8 mouse cellular contexts compared by ENCODE assay signal in the genomic region with DNA sequence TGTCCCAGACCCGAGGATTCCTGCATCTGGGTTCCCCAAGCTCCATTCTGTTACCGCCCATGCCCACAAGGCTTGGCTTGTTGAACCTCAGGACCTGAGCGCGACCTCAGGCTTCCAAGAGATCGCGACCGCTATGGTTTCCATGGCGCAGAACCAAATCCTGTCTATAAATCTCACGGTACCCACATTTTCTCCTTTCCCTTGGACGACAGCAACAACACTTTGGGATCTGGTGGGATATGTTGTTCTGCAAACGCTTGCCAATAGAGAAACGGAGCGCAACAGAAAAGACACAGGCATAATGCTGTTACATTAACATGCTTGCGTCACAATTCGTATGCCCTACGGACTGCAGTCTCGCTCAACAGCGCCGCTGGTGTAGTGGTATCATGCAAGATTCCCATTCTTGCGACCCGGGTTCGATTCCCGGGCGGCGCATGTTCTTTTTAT. TPM values are rescaled to one million over a fixed set of nuclear protein-coding genes. Genes with fewer than 3 reads are reported as not detected.
DNase-seq lines count a peak whose midpoint lies in the region; ATAC-seq and TF ChIP-seq lines count a peak whose summit lies in the region.

TSS of gene Mettl26 (plus strand) at position 354 of the 450 bp plus-strand sequence.

- peak within 1 kb of the TSS; percentile 87 for H3K4me2 ChIP-seq in forebrain, embryonic 11.5 days (ENCODE audit: low read depth, low read length, severe bottlenecking)
- peak within 1 kb of the TSS; percentile 92 for H3K4me2 ChIP-seq in heart, embryonic 15.5 days
- peak within 1 kb of the TSS; percentile 90 for H3K4me2 ChIP-seq in liver, embryonic 12.5 days

- no peaks in the 10 kb centered on the region; the same call in 1 of the 2 replicates for H3K27me3 ChIP-seq in E14TG2a.4 (ENCODE audit: insufficient read depth, low read length)
- no peaks in the 10 kb centered on the region for H3K27me3 ChIP-seq in forebrain, embryonic 11.5 days (ENCODE audit: control insufficient read depth, insufficient read depth, low read length)
- H3K27me3 ChIP-seq in heart, embryonic 15.5 days = no peaks in the 10 kb centered on the region
- H3K27me3 ChIP-seq in liver, embryonic 12.5 days (replicated peaks) = no peaks in the 10 kb centered on the region
- no peaks in the 10 kb centered on the region for H3K27me3 ChIP-seq in splenic B cell, adult 2 months (ENCODE audit: control insufficient read depth, insufficient read depth, low read length, poor library complexity, severe bottlenecking)

- peaks cover 30% of the 10 kb centered on the region for H3K36me3 ChIP-seq in E14TG2a.4 (ENCODE audit: insufficient read depth, low read length)
- no peaks in the 10 kb centered on the region; the same call in 1 of the 2 replicates for H3K36me3 ChIP-seq in forebrain, embryonic 11.5 days (ENCODE audit: control insufficient read depth, insufficient read depth, low read length)
- no peaks in the 10 kb centered on the region for H3K36me3 ChIP-seq in heart, embryonic 15.5 days
- peaks cover 22% of the 10 kb centered on the region for H3K36me3 ChIP-seq in liver, embryonic 12.5 days
- no peaks in the 10 kb centered on the region; the same call in 1 of the 2 replicates for H3K36me3 ChIP-seq in splenic B cell, adult 2 months (ENCODE audit: control insufficient read depth, insufficient read depth, low read length, poor library complexity, severe bottlenecking)

- WGBS in forebrain, embryonic 11.5 days = under 1% methylated on average over 25 of the region's 25 CpGs
- under 1% methylated on average over 25 of the region's 25 CpGs for WGBS in heart, embryonic 15.5 days
- WGBS in liver, embryonic 12.5 days (ENCODE audit: insufficient replicate concordance) = under 1% methylated on average over 25 of the region's 25 CpGs

- peak; percentile 71 for ATAC-seq in forebrain, embryonic 11.5 days (replicated peaks; ENCODE audit: low FRiP score)
- peak; percentile 65 for ATAC-seq in heart, embryonic 15.5 days (replicated peaks; ENCODE audit: insufficient number of reproducible peaks, insufficient read depth, low FRiP score, low read depth)
- peak; percentile 70 for ATAC-seq in liver, embryonic 12.5 days

- DNase-seq in c-Kit-positive CD71-positive TER-119-negative erythroid progenitor cells, embryonic 14.5 days (ENCODE audit: low read depth) = peak; percentile 88
- DNase-seq in forebrain, embryonic 11.5 days (ENCODE audit: low spot score) = peak; percentile 97
- peak; percentile 94 for DNase-seq in kidney, postnatal 14 days
- DNase-seq in naive thymus-derived CD4-positive, alpha-beta T cell, adult 2 months (ENCODE audit: low read depth) = peak; percentile 97
- DNase-seq in splenic B cell, adult 2 months (ENCODE audit: low read depth, low spot score) = peak; percentile 96

- no peaks in the 10 kb centered on the region for H3K9me3 ChIP-seq in E14TG2a.4 (ENCODE audit: low read length)
- H3K9me3 ChIP-seq in forebrain, embryonic 11.5 days (ENCODE audit: control insufficient read depth, low read length) = no peaks in the 10 kb centered on the region
- H3K9me3 ChIP-seq in heart, embryonic 15.5 days (replicated peaks) = no peaks in the 10 kb centered on the region
- no peaks in the 10 kb centered on the region for H3K9me3 ChIP-seq in liver, embryonic 12.5 days (replicated peaks)

- peak within 1 kb of the TSS; percentile 90 for H3K4me3 ChIP-seq in E14TG2a.4 (replicated peaks; ENCODE audit: low read length)
- peak within 1 kb of the TSS; percentile 57 for H3K4me3 ChIP-seq in forebrain, embryonic 11.5 days (ENCODE audit: low read depth, low read length)
- H3K4me3 ChIP-seq in heart, embryonic 15.5 days = peak within 1 kb of the TSS; percentile 94
- peak within 1 kb of the TSS; percentile 76 for H3K4me3 ChIP-seq in liver, embryonic 12.5 days

- no peak for TF ChIP-seq CTCF in E14TG2a.4 (conservative IDR thresholded peaks at IDR 0.05; ENCODE audit: low read length)

- H3K4me1 ChIP-seq in E14TG2a.4 (replicated peaks; ENCODE audit: low read depth, low read length) = peaks cover 59% of the 10 kb centered on the region
- peaks cover 8% of the 10 kb centered on the region; the same call in 1 of the 2 replicates for H3K4me1 ChIP-seq in forebrain, embryonic 11.5 days (replicated peaks; ENCODE audit: control insufficient read depth, insufficient read depth, low read length)
- peaks cover 26% of the 10 kb centered on the region for H3K4me1 ChIP-seq in heart, embryonic 15.5 days (replicated peaks)
- H3K4me1 ChIP-seq in liver, embryonic 12.5 days = peaks cover 32% of the 10 kb centered on the region

- peak within 1 kb of the TSS; percentile 82 for H3K9ac ChIP-seq in forebrain, embryonic 11.5 days (ENCODE audit: low read length)
- peak within 1 kb of the TSS; percentile 81 for H3K9ac ChIP-seq in heart, embryonic 15.5 days
- H3K9ac ChIP-seq in liver, embryonic 12.5 days = peak within 1 kb of the TSS; percentile 78

- H3K27ac ChIP-seq in forebrain, embryonic 11.5 days (ENCODE audit: low read depth, low read length) = peak within 1 kb of the TSS; percentile 58
- H3K27ac ChIP-seq in heart, embryonic 15.5 days = peak within 1 kb of the TSS; percentile 96
- H3K27ac ChIP-seq in liver, embryonic 12.5 days = peak within 1 kb of the TSS; percentile 92

RNA-seq across cellular contexts. Expression of gene Mettl26, which starts in this region (rescaled TPM):
- 63.2 and 65.2 TPM in 2 replicates for polyA plus RNA-seq in forebrain, embryonic 11.5 days (2014; fragmentation: Nextera tagmentation; extraction: Ambion mirVana)
- 29.3 and 35.1 TPM in 2 replicates for polyA plus RNA-seq in heart, embryonic 15.5 days (2015; fragmentation: Nextera tagmentation; extraction: Ambion mirVana)
- polyA plus RNA-seq in liver, embryonic 12.5 days (2016; fragmentation: Nextera tagmentation; extraction: Ambion mirVana) = 52.3 and 53.5 TPM in 2 replicates

Comparison
In these comparisons a context has a peak if more than half of its experiments do, and no peak if none do; other contexts are left out.
1. Peak in every context shown above with its lines: DNase-seq, ATAC-seq, H3K4me3 ChIP-seq and H3K27ac ChIP-seq.